Mouse (Mus musculus) heart, embryonic 12.5 days (tissue): ENCODE results near the gene Serac1. TPM values are rescaled to one million over a fixed set of nuclear protein-coding genes. Genes with fewer than 3 reads are reported as not detected.

Experiments
- ATAC-seq: fragments of 200-750 bp; cut with Nextera tagmentation; 2 replicates; pipeline ENCODE4 v1.8.0; 2017; ENCODE audit warnings: moderate TSS enrichment, moderate library complexity; ENCODE audit not compliant: insufficient number of reproducible peaks, low FRiP score
- H3K27ac ChIP-seq: fragments of 300-500 bp; sonication (generic); 2 replicates; pipeline ENCODE4 v1.5.1; 2016; ENCODE audit warnings: mild to moderate bottlenecking, moderate library complexity; ENCODE audit not compliant: poor library complexity, severe bottlenecking
- H3K27me3 ChIP-seq: fragments of 300-500 bp; sonication (generic); replicated peaks from 2 replicates; pipeline ENCODE4 v1.6.1; 2016; ENCODE audit warnings: mild to moderate bottlenecking, moderate library complexity
- H3K36me3 ChIP-seq: fragments of 300-500 bp; sonication (generic); 2 replicates; pipeline ENCODE4 v1.6.1; 2016; ENCODE audit warnings: mild to moderate bottlenecking, moderate library complexity
- H3K4me1 ChIP-seq: fragments of 300-500 bp; sonication (generic); replicated peaks from 2 replicates; pipeline ENCODE4 v1.6.1; 2016; ENCODE audit warnings: mild to moderate bottlenecking
- H3K4me2 ChIP-seq: fragments of 300-500 bp; sonication (generic); 2 replicates; pipeline ENCODE4 v1.6.1; 2016; ENCODE audit warnings: mild to moderate bottlenecking, moderate library complexity
- H3K4me3 ChIP-seq: fragments of 300-500 bp; sonication (generic); 2 replicates; pipeline ENCODE4 v1.5.1; 2016; ENCODE audit warnings: mild to moderate bottlenecking
- H3K9ac ChIP-seq: fragments of 300-500 bp; sonication (generic); 2 replicates; pipeline ENCODE4 v1.6.1; 2016; ENCODE audit warnings: mild to moderate bottlenecking, moderate library complexity
- H3K9me3 ChIP-seq: fragments of 300-500 bp; sonication (generic); replicated peaks from 2 replicates; pipeline ENCODE4 v1.6.1; 2016; ENCODE audit warnings: mild to moderate bottlenecking, moderate library complexity
- WGBS: fragments of 180-500 bp; shearing (Covaris S2); methylation state at CpG from one replicate; pipeline ENCODE4 v1.1.7; 2016; 5-methylcytosine and 5-hydroxymethylcytosine counted together
- polyA plus RNA-seq: library from polyadenylated mRNA; unstranded; fragments of >200 nt; fragmentation: Nextera tagmentation; extraction: Ambion mirVana; gene quantifications from 2 replicates; pipeline ENCODE4 v1.2.1, GENCODE M21; 2016

The Serac1 gene
- polyA plus RNA-seq, 1 experiment from 2014 or later, result 5.1 TPM

DNA sequence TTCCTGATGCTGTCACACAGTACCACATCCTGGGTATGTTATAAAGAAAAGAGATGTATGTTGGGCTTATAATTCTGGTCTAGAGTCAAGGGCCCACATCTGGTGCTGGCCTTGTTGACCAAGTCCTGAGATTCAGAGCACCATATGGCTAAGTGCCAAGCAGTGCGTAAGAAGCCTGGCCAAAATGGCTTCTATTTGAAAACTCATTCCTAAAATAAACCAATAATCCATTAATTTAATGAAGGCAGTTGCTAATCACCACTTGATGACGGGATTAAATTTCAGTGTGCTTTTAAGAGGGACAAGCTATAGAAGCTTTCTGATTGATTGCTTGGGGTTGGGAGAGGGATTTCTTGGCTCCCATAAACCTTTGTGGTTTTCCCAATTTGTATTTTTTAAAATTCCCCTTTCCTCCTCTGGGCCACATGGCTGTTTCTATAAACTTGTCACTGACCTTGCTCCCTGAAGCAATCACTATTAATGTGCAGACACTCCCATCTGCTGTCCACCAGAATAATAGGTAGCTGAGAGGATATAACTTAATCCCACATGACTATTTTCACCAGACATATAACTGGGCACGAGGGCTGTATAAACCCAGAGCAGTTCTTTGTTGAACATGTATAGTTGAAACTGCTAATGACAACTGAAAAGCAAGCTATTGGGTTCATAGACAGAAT is 85.8 kb downstream of the Serac1 start:
- H3K4me2 ChIP-seq, result no peak overlapping the region
- H3K4me3 ChIP-seq, result no peak overlapping the region
- H3K36me3 ChIP-seq, result peaks cover 6% of the 10 kb centered on the region
- H3K27me3 ChIP-seq, result no peaks in the 10 kb centered on the region
- no peak overlapping the region for H3K9ac ChIP-seq
- H3K9me3 ChIP-seq, result no peaks in the 10 kb centered on the region
- H3K4me1 ChIP-seq, result peaks cover 48% of the 10 kb centered on the region
- no peak overlapping the region for H3K27ac ChIP-seq
- 87% methylated on average over 3 of the region's 3 CpGs for WGBS
- no peak for ATAC-seq

DNA sequence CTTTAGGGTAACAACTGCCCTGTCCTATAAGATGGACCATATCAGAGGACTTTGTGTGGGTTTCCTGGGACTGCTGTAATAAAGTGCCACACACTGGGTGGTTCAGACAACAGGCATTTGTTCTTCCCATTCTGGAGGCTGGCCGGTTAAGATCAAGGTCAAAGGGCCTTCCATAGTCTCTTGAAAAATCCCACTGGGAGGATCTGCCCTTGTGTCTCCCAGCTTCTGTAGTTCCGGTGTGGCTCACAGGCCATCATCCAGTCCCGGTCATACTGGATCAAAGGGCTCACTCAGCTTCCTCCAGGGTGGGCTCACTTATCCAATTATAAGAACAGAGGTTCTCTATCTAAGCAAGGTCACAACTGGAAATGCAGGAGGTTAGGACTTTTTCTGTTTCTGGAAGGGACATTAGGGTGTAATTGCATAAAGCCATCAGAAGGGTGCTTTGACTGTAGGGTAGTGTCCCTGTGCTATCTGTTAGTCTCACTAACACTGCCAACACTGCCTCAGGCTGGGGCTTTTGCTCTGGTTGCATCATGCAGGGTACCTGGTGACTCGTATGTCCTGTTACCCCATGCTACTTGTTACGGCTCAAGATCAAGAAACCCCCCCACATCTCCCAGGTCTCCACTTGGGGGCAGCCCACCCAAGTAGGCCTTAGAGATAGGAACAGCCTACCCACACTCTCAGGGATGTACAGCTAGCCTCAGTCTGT is 86.5 kb downstream of the Serac1 start:
- no peak for ATAC-seq
- no peak overlapping the region for H3K27ac ChIP-seq
- peaks cover 44% of the 10 kb centered on the region for H3K4me1 ChIP-seq
- H3K27me3 ChIP-seq, result no peaks in the 10 kb centered on the region
- peaks cover 6% of the 10 kb centered on the region for H3K36me3 ChIP-seq
- H3K4me2 ChIP-seq, result no peak overlapping the region
- H3K9me3 ChIP-seq, result no peaks in the 10 kb centered on the region
- no peak overlapping the region for H3K9ac ChIP-seq
- WGBS, result 78% methylated on average over 5 of the region's 5 CpGs
- H3K4me3 ChIP-seq, result no peak overlapping the region

Other genes starting within 250 kb of the Serac1 start
- 28.9 and 29.6 TPM in 2 replicates for gene Snx9, start 238.4 kb downstream of the Serac1 start, polyA plus RNA-seq
- 3.8 and 3.9 TPM in 2 replicates for gene Synj2, start 138.5 kb downstream of the Serac1 start, polyA plus RNA-seq
- gene Gtf2h5, start within 50 bp of the Serac1 start, polyA plus RNA-seq, result 142 and 147 TPM in 2 replicates
- gene Tulp4, start 26.7 kb upstream of the Serac1 start, polyA plus RNA-seq, result 48.9 and 59.4 TPM in 2 replicates
- 23.7 and 24.5 TPM in 2 replicates for gene Tmem181a, start 177.1 kb upstream of the Serac1 start, polyA plus RNA-seq
- 10.9 and 12.3 TPM in 2 replicates for gene Dynlt1a, start 237.8 kb upstream of the Serac1 start, polyA plus RNA-seq